ENCODE assay signal across 24 mouse cellular contexts in genomic region chr10:105364480-105364879, GRCm38 (mm10).
A peak's percentile ranks its signal among the peaks of the same experiment; 100 is the strongest.
DNase-seq lines count a peak whose midpoint lies in the region; ATAC-seq and TF ChIP-seq lines count a peak whose summit lies in the region.
"Had no signal": no experiment of that assay in that cellular context is flagged by ENCODE, and none has a peak within 500 bp of the region (broad histone marks: within the 10 kb centered on the region; RNA-seq: fewer than 3 reads in every experiment).

No protein-coding gene starts in this region.

- H3K27me3 ChIP-seq in forebrain, embryonic 12.5 days: no peaks in the 10 kb centered on the region
- H3K27me3 ChIP-seq in forebrain, embryonic 11.5 days (ENCODE audit: control insufficient read depth, insufficient read depth, low read length): no peaks in the 10 kb centered on the region
- H3K27me3 ChIP-seq in G1E (ENCODE audit: insufficient read depth, low read length): no peaks in the 10 kb centered on the region
- no peaks in the 10 kb centered on the region for H3K27me3 ChIP-seq in forebrain, embryonic 14.5 days (replicated peaks; ENCODE audit: control insufficient read depth, insufficient read depth, low read length)
- H3K27me3 ChIP-seq in forebrain, embryonic 16.5 days (replicated peaks; ENCODE audit: control insufficient read depth, insufficient read depth, low read length): no peaks in the 10 kb centered on the region
- H3K27me3 ChIP-seq in hindbrain, embryonic 12.5 days: no peaks in the 10 kb centered on the region
- H3K27me3 ChIP-seq: CH12.LX; embryonic facial prominence, embryonic 13.5 days; embryonic facial prominence, embryonic 15.5 days had no signal

- ATAC-seq in forebrain, embryonic 12.5 days (ENCODE audit: low FRiP score): 0 out of 2 replicates have a peak, but pooled peaks have one; percentile 27
- no peak for ATAC-seq in forebrain, embryonic 11.5 days (replicated peaks; ENCODE audit: low FRiP score)
- peak; percentile 47; the same call in 1 of the 2 replicates for ATAC-seq in G1E (ENCODE audit: extremely low read depth, insufficient number of reproducible peaks, low FRiP score, poor library complexity, severe bottlenecking)
- peak; percentile 73; the same call in 1 of the 2 replicates for ATAC-seq in forebrain, embryonic 14.5 days
- peak; percentile 88 for ATAC-seq in forebrain, embryonic 16.5 days
- ATAC-seq in hindbrain, embryonic 12.5 days (ENCODE audit: low FRiP score): no peak
- ATAC-seq: CD4-positive, CD25-positive, alpha-beta regulatory T cell, adult 4 months had no signal

- no peaks in the 10 kb centered on the region for H3K36me3 ChIP-seq in forebrain, embryonic 12.5 days (replicated peaks)
- H3K36me3 ChIP-seq in forebrain, embryonic 11.5 days (ENCODE audit: control insufficient read depth, insufficient read depth, low read length): no peaks in the 10 kb centered on the region
- no peaks in the 10 kb centered on the region for H3K36me3 ChIP-seq in G1E (replicated peaks)
- H3K36me3 ChIP-seq in forebrain, embryonic 14.5 days (ENCODE audit: control insufficient read depth, insufficient read depth, low read length): no peaks in the 10 kb centered on the region
- no peaks in the 10 kb centered on the region for H3K36me3 ChIP-seq in forebrain, embryonic 16.5 days (ENCODE audit: control insufficient read depth, insufficient read depth)
- H3K36me3 ChIP-seq in hindbrain, embryonic 12.5 days: no peaks in the 10 kb centered on the region

- H3K9ac ChIP-seq in forebrain, embryonic 12.5 days: no peak overlapping the region
- H3K9ac ChIP-seq in forebrain, embryonic 11.5 days (ENCODE audit: low read length): no peak overlapping the region
- H3K9ac ChIP-seq in forebrain, embryonic 14.5 days (ENCODE audit: low read length): no peak overlapping the region
- H3K9ac ChIP-seq in forebrain, embryonic 16.5 days (replicated peaks; ENCODE audit: low read depth, low read length): no peak overlapping the region
- no peak overlapping the region for H3K9ac ChIP-seq in hindbrain, embryonic 12.5 days
- H3K9ac ChIP-seq: embryonic facial prominence, embryonic 13.5 days; embryonic facial prominence, embryonic 15.5 days had no signal

- WGBS in forebrain, embryonic 12.5 days: 69% methylated on average over 3 of the region's 3 CpGs
- WGBS in forebrain, embryonic 11.5 days: 82% methylated on average over 3 of the region's 3 CpGs
- 67% methylated on average over 3 of the region's 3 CpGs for WGBS in forebrain, embryonic 14.5 days
- WGBS in forebrain, embryonic 16.5 days: 44% methylated on average over 3 of the region's 3 CpGs
- WGBS in hindbrain, embryonic 12.5 days: 69% methylated on average over 3 of the region's 3 CpGs

- H3K9me3 ChIP-seq in forebrain, embryonic 12.5 days: no peaks in the 10 kb centered on the region
- no peaks in the 10 kb centered on the region for H3K9me3 ChIP-seq in forebrain, embryonic 11.5 days (ENCODE audit: control insufficient read depth, low read length)
- H3K9me3 ChIP-seq in G1E (replicated peaks): no peaks in the 10 kb centered on the region
- H3K9me3 ChIP-seq in forebrain, embryonic 14.5 days (replicated peaks; ENCODE audit: control insufficient read depth, low read length): no peaks in the 10 kb centered on the region
- H3K9me3 ChIP-seq in forebrain, embryonic 16.5 days (ENCODE audit: control insufficient read depth, low read length): no peaks in the 10 kb centered on the region
- no peaks in the 10 kb centered on the region for H3K9me3 ChIP-seq in hindbrain, embryonic 12.5 days (replicated peaks)
- H3K9me3 ChIP-seq: embryonic facial prominence, embryonic 13.5 days; embryonic facial prominence, embryonic 15.5 days had no signal

- no peak overlapping the region for H3K4me3 ChIP-seq in forebrain, embryonic 12.5 days (replicated peaks)
- no peak overlapping the region for H3K4me3 ChIP-seq in forebrain, embryonic 11.5 days (ENCODE audit: low read depth, low read length)
- H3K4me3 ChIP-seq in G1E (ENCODE audit: low read depth, low read length): no peak overlapping the region
- H3K4me3 ChIP-seq in forebrain, embryonic 14.5 days (ENCODE audit: low read depth, low read length): no peak overlapping the region
- H3K4me3 ChIP-seq in forebrain, embryonic 16.5 days (replicated peaks; ENCODE audit: low read length): no peak overlapping the region
- no peak overlapping the region for H3K4me3 ChIP-seq in hindbrain, embryonic 12.5 days
- H3K4me3 ChIP-seq: embryonic facial prominence, embryonic 13.5 days; embryonic facial prominence, embryonic 15.5 days; erythroblast, embryonic 14.5 days had no signal

- H3K4me1 ChIP-seq in forebrain, embryonic 12.5 days: no peaks in the 10 kb centered on the region
- no peaks in the 10 kb centered on the region for H3K4me1 ChIP-seq in forebrain, embryonic 11.5 days (replicated peaks; ENCODE audit: control insufficient read depth, insufficient read depth, low read length)
- peaks cover 28% of the 10 kb centered on the region for H3K4me1 ChIP-seq in G1E (ENCODE audit: insufficient read depth, low read depth, low read length)
- no peaks in the 10 kb centered on the region for H3K4me1 ChIP-seq in forebrain, embryonic 14.5 days (ENCODE audit: control insufficient read depth, insufficient read depth, low read length)
- H3K4me1 ChIP-seq in forebrain, embryonic 16.5 days (replicated peaks; ENCODE audit: control insufficient read depth, insufficient read depth, low read length): 0 out of 2 replicates have a peak, but pooled peaks cover 2% of the 10 kb centered on the region
- H3K4me1 ChIP-seq in hindbrain, embryonic 12.5 days: peaks cover 3% of the 10 kb centered on the region; the same call in 1 of the 2 replicates
- H3K4me1 ChIP-seq: embryonic facial prominence, embryonic 15.5 days had no signal

- no peak for TF ChIP-seq CTCF in G1E (IDR thresholded peaks at IDR 0.05; ENCODE audit: low read depth, low read length)

- DNase-seq in forebrain, embryonic 11.5 days (ENCODE audit: low spot score): no peak
- no peak for DNase-seq in G1E (ENCODE audit: low spot score)
- peak; percentile 56 for DNase-seq in forebrain, embryonic 14.5 days (ENCODE audit: low spot score)
- no peak for DNase-seq in gastrocnemius, postnatal 4 days (ENCODE audit: low spot score in 2 of 2)
- no peak for DNase-seq in gastrocnemius, postnatal 25 days
- DNase-seq: adrenal gland, adult 2 months; adrenal gland, postnatal 14 days; adrenal gland, postnatal 36 days; B cell, adult 2 months; cerebellum, adult 11 months; cerebellum, adult 18-20 months; cerebellum, adult 8-10 months; cerebellum, adult 9-11 months; cerebellum, postnatal 14 days; cerebellum, postnatal 36 days; embryo, embryonic 11 days had no signal

- no peak overlapping the region for H3K4me2 ChIP-seq in forebrain, embryonic 12.5 days
- no peak overlapping the region for H3K4me2 ChIP-seq in forebrain, embryonic 11.5 days (ENCODE audit: low read depth, low read length, severe bottlenecking)
- H3K4me2 ChIP-seq in forebrain, embryonic 14.5 days (ENCODE audit: low read length): no peak overlapping the region
- peak overlapping the region; percentile 4; the same call in 1 of the 2 replicates for H3K4me2 ChIP-seq in forebrain, embryonic 16.5 days (ENCODE audit: low read length)
- no peak overlapping the region for H3K4me2 ChIP-seq in hindbrain, embryonic 12.5 days (replicated peaks)
- H3K4me2 ChIP-seq: embryonic facial prominence, embryonic 13.5 days; embryonic facial prominence, embryonic 15.5 days had no signal

- H3K27ac ChIP-seq in forebrain, embryonic 12.5 days: no peak overlapping the region
- no peak overlapping the region for H3K27ac ChIP-seq in forebrain, embryonic 11.5 days (ENCODE audit: low read depth, low read length)
- H3K27ac ChIP-seq in forebrain, embryonic 14.5 days (ENCODE audit: low read depth, low read length): no peak overlapping the region
- H3K27ac ChIP-seq in forebrain, embryonic 16.5 days (ENCODE audit: low read length): peak overlapping the region; percentile 44; the same call in 1 of the 2 replicates
- H3K27ac ChIP-seq in hindbrain, embryonic 12.5 days: no peak overlapping the region
- H3K27ac ChIP-seq: embryonic facial prominence, embryonic 13.5 days; embryonic facial prominence, embryonic 15.5 days had no signal

Comparison
In these comparisons a context has a peak if more than half of its experiments do, and no peak if none do; other contexts are left out.
1. ATAC-seq: peak in forebrain, embryonic 12.5 days (single experiment), G1E (single experiment), forebrain, embryonic 14.5 days (single experiment) and forebrain, embryonic 16.5 days (single experiment); none in forebrain, embryonic 11.5 days (single experiment) and hindbrain, embryonic 12.5 days (single experiment).